Mouse (Mus musculus): ENCODE results near the gene A3galt2.

The A3galt2 gene

GRCm38 (mm10) chr4:128803569-128803968 lies 48.4 kb downstream of the A3galt2 start:
- no peak for DNase-seq

GRCm38 (mm10) chr4:128804426-128805149 lies 49.4 kb downstream of the A3galt2 start:
- no peak for DNase-seq

- DNase-seq: peak; percentile 57
Observed at GRCm38 (mm10) chr4:128805150-128806042, 50.2 kb downstream of the A3galt2 start.

GRCm38 (mm10) chr4:128806043-128806826 lies 51.1 kb downstream of the A3galt2 start, which contains the start of gene Zfp362:
Gene Zfp362, minus strand, starts transcription at chr4:128806045.
- DNase-seq: no peak

- DNase-seq: peak; percentile 73
Observed at GRCm38 (mm10) chr4:128806827-128807179, 51.6 kb downstream of the A3galt2 start.

GRCm38 (mm10) chr4:128811382-128812056 lies 56.4 kb downstream of the A3galt2 start:
- DNase-seq: peak; percentile 82

- no peak for DNase-seq
Observed at GRCm38 (mm10) chr4:128817011-128817410, 61.8 kb downstream of the A3galt2 start.

Data from kidney, adult 18-20 months (tissue).